Mouse (Mus musculus): ENCODE measurements around the gene Paox.
A peak's percentile ranks its signal among the peaks of the same experiment; 100 is the strongest.
"Not testable (repeated sequence)": the region's sequence is repeated elsewhere in the genome, so short reads cannot be mapped to it uniquely, and the experiment has no call there.

Paox gene

DNA sequence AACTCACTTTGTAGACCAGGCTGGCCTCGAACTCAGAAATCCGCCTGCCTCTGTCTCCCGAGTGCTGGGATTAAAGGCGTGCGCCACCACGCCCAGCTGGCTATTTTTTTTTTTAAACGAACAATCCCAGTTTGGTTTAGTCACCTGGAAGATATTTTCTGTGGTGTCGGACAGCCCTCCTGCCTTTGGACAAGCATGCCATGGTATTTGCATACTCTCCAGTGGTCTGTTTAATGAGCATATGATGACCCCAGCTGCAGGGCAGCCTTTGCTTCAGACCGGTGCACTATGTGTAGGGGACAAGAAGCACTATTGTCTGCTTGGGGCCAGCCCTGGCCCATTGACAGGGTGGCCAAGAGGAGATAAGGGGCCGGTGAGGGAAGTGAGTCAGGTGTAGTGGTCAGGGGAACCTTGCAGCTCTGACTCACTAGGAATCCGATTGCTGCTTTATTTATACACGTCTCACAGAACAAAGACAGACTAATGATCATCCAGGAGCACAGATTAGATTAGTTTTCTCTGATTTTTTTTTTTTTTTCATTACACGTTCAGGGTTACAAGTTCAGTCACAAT lies 5.8 kb downstream of the Paox start:
- DNase-seq, result no peak

DNA sequence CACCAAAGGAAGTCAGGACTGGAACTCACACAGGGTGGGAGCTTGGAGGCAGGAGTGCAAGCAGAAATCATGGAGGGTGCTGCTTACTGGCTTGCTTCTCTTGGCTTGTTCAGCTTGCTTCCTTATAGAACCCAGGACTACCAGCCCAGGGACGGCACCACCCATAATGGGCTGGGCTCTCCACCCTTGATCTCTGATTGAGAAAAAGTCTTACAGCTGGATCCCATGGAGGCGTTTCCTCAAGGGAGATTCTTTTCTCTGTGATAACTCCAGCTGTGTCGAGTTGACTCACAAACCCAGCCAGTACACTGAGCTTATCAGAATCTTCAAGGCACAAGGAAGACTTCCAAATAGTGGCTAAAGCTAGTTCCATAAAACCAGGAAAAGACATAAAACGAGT lies 7.2 kb downstream of the Paox start:
- DNase-seq, result no peak

DNA sequence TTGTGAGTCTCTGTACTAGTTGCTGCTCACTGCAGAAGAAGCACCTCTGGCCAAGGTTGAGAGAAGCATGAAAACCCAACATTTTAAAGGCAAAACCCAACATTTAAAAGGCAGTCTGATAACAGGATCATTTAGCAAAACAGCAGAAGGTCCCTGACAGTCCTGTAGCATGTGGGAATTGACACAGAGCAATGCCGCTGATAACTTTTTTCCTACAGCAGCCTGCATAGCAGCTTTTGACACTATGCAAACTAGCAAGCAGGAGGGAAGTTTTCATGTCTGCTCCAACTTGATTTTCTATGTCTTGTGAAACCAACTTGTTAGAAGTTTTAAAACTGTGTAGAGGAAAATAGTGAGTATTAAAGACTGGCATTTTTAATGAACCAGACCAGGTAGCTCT lies 8.8 kb downstream of the Paox start:
- DNase-seq, result no peak

DNA sequence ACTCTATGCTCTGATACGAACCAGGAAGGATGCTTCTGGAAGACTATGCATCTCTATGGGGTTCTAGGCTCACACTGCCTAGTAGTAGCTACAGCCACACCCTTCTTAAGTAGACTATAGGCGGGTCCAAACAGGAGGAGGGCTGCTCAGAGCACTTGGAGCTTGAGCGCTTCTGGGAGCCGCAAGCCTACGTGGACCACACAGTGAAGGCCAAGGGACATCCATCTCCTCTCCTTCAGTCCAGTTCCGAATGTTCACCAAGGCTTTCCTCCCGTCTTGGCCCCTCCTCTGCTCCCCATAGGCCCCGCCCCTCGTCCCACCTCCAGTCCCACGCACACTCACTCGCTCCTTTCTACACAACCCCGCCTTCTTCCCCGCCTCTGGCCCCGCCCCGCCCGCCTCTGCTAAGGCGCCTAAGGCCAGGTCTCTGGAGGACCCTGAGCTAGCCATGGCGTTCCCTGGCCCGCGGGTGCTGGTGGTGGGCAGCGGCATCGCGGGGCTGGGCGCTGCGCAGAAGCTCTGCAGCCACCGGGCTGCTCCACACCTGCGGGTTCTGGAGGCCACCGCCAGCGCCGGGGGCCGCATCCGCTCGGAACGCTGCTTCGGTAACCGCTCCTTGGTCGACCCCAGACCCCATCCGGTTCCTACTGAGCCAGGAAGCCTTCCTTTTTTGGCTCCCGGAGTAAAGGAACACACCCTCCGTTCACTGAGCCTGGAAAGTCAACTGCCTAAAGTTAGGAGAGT lies 9.9 kb downstream of the Paox start:
- DNase-seq, result peak; percentile 94

DNA sequence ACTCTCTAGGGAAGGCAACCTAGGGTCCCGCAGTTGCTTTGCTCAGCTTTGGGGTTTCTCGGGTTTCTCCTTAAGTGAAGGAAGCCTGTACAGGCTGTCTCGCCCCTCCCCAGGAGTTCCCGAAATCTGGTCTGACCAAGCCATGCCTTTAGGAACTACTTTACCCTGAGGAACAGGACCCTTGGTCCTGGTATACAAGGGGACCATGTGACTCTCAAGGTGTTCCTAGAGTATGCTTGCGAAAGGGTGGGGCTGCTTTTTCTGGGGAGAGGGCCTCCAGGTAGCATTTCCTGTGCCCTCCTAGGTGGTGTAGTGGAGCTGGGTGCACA lies 10.4 kb downstream of the Paox start:
- no peak for DNase-seq

DNA sequence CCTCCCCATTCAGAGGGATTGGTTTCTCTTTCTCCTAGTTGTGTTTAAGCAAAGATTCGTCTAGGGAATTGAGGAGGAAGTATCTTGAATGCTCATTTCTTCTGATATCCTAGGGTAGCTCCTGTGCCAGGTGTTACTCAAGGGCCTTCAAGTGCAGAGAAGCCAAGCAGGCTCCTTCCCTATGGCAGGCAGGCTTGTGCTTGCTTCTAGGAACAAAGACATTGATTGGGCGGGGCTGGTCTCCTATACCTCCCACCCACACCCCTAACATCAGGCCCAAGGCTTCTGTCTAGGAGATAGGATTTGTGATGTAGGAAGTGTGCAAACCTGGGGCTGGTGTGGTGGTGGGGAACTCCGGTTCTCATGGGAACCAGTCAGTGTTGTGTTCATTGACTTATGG lies 11.3 kb downstream of the Paox start:
- DNase-seq, result no peak

DNA sequence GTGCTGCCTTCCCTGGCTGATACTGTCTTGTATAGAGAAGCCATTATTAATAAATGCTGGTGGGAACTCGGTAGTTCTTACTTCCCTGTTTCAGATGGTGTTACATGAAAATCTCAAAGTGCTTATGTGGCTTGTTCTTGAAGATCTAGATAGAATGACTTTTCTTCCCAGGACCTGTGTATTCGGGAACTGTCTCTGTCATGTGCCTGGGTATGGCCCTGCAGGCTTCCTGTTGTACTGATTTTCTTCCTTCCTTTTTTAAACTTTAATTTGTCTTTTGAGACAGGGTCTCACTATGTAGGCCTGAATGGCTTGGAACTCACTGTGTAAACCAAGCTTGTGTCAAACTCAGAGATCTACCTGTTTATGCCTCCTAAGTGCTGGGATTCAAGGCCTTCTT lies 12.3 kb downstream of the Paox start:
- DNase-seq, result no peak

DNA sequence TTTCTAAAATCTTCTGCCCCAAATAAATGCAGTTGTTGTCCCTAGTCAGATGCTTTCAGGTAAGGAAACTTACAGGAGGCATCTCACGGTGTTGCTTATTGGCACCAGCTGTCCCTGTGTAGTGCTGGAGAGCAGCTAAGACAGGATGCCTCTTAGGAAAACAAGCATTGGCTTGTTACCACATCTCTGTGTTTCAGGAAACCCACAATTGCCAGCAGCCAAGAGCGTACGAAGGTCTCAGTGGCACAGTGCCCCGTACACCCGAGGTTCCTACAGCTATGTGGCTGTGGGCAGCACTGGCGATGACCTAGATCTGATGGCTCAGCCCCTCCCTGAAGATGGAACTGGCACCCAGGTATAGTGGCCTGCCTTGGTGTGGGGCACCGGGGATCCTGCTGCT lies 16.6 kb downstream of the Paox start:
- not testable (repeated sequence) for DNase-seq

DNA sequence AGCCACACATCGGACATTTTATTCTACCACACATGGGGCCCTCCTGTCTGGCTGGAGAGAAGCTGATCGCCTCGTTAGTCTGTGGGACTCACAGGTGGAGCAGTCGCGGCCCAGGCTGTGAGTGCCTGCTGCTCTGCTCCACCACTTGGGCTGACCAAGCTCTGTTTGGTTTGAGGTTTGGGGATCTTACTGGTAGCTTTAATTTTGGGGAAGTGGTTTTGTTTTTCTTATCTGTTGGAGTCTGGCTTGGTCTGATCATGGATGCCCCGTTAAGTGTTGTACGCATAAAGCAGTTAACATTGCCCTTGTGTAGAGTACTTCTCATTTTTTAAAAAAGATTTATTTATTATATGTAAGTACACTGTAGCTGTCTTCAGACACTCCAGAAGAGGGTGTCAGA lies 18.4 kb downstream of the Paox start:
- not testable (repeated sequence) for DNase-seq

DNA sequence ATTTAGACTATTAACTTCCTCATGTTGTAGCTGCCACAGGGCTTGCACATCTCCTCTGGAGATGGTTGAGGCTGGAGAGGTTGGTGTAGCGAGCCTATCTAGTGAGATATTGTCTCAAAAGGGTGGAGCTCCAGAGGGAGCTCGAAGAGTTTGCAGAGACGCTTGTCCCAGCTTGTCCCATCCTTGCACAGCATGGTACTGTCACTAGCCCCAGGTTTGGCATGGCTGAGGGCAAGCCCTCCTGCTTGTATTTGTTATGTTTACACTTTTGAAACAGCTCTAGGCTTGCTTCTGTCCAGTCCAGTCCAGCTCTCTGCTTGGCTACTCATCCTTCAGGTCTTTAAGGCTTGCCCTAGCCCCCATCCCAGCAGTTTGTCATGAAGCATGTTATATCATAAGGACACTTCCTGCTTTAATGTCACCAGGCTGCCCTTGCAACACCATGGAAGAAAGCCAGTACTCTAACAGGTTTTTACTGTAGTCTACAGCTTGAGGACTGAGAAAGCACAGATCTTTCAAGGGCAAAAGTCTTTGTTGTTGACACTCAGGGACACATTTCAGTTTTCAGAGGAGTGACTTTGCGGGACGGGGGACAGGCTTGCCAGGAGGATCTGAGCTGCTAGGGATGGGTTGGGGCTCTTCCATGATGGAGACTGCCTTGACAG lies 19.6 kb downstream of the Paox start:
- DNase-seq, result no peak

DNA sequence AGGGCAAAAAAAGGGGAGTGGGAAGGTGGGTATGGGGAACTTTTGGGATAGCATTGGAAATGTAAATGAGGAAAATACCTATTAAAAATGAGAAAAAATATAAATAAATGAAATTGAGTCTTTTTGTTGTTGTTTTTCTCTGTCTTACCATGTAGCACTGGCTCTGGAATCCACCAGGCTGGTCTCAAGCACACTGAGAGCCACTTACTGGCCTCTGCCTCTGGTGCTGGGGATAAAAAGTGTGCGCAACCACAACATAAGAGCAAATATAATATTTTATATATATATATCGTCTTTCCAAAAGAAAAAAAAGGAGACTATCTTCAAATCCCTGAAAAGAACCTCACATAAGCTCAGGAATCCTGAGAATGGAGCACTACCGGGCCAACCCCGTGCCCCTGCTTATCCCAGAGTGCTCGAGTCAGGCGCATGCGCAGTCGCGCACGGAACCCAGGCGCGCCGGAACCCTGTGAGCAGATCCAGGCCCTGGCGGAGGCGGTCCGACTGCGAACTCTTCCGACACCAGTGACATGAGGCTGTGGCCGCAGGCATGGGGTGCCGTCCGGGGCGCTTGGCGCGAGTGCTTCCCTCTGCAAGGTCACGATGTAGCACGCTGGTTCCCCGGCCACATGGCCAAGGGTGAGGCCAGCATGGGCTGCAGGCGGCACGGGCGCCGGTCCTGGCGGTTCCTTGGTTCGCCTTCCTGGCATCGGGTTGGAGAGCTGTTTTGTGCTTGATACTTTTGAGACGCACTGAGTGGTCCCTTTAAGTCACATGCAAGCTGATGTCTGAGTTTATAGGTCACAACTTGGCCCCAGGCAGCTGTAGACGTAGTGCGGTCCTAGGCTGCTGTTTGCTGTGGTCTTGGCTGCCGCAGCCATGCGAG lies 21.8 kb downstream of the Paox start, which contains the start of gene Mtg1:
TSS of gene Mtg1 (plus strand) at position 430 of the 886 bp plus-strand sequence.
- peak; percentile 95 for DNase-seq

DNA sequence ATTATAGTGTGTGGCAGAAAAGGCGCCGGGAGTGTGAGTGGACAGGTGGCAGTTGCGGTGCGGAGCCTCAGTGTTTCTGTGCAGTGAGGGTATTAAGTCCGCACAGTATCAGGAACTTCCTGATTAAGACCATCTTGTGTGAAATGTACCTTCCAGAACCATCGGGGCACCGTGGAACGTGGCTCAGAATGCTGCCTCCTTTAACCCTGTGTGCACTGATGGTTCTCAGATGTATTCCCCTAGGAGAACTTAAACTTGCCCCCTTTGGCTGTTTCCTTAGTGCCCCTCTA lies 22.4 kb downstream of the Paox start:
- no peak for DNase-seq

DNA sequence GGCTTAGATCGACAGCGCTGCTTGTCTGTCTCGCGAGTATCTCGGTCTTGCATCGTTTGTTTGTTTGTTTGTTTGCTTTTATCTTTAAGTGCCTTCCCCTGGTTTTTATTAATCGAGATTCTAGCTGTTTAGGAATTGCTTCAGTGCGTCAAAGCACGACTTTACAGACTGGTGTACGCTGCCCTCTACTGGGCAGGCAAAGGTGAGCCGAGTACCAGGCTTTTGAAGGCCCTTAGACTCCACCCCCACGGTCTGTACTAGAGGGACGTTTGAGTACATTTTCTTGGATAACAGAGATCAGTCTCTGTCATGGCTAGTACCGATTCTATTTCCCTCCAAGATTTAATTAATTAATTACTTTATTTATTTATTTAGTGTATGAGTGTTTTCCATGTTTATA lies 25.8 kb downstream of the Paox start:
- peak; percentile 77 for DNase-seq

DNA sequence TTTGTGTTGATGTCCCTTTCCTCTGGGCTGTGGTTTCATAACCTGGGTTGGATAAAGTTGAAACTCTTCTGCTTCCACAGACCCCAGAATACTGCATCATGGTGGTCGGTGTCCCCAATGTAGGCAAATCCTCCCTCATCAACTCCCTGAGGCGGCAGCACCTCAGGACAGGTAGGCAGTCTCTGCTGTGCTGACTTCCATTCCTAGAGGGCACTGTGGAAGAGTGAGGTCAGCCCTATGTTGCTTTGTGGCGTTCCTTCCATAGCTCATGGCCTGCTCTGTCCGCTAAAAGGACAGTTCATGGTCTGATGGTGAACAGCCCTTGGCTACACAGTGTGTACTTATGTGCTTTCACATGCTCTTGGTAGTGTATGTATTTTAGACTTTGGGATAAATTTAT lies 29.0 kb downstream of the Paox start:
- DNase-seq, result no peak

DNA sequence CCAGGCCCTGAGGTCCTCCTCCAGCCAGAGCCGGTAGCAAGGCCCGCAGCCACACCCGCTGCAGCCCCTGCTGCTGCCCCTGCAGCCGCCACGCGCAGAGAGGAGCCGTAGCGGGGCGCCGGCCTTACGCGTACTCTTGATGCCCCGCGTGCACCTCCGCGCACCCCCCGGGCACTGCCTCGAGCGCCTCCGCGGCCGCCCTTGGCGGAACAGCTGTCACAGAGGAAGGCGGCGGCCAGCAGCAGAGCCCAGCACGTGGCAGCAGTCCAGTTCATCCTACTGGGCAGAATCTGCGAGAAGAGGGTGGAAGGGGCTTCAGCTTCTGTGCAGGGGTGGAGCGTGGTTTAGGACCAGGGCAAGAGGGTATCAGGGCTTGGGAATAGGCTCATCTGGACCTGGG lies 37.8 kb downstream of the Paox start:
- no peak for DNase-seq

DNA sequence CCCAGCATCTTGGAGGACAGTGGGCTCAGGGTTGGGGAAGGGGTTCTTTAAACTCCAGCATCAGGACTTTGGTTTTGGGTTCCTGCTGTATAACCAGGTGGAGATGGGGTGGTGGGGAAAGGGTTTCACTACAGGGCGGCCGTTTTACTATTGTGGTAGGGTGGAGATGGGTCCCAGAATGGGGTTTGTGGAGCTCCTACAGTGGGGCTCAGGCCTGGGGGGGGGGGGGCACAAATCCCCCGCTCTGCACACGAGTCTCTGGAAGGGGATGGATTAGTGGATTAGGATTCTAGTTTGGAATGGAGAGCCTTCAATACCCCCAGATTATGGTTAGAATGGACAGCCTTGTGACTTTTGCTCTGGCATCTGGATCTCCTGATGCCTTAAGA lies 38.2 kb downstream of the Paox start:
- no peak for DNase-seq

DNA sequence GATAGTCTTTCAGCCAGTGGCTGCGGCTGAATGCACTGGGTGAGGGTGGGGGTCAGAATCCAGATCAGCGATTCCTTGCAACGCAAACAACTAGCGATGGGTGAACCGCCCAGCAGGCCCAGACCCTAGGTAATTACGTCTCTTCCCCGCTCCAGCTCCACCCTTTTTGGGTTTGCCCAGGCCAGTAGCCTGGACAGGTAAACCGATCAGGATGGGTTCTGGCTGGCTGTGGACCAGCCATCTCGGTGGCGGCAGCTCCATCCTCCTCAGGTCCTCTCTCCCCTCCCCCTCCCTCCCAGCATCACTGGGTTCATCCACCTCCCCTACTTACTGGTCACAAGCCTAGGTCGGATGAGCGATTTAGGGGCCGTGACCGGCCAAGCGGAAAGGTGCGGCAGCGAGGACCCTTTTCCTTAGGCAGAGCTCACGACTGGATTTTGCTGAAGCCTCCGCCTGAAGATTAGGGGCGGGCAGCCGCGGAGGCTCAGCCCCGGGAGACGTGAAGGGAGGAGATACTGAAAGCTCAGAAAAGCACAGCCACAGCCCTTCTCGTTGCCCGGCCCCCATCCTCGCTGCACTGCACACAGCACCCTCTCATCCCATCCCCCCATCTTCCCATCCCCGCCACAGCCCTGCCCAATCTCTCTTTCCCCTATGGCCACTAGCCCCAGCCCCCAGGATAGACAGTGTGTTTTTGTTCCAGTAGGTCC lies 38.8 kb downstream of the Paox start, which contains the start of gene Sprn:
TSS of gene Sprn (minus strand) at position 660 of the 710 bp plus-strand sequence.
- no peak for DNase-seq

DNA sequence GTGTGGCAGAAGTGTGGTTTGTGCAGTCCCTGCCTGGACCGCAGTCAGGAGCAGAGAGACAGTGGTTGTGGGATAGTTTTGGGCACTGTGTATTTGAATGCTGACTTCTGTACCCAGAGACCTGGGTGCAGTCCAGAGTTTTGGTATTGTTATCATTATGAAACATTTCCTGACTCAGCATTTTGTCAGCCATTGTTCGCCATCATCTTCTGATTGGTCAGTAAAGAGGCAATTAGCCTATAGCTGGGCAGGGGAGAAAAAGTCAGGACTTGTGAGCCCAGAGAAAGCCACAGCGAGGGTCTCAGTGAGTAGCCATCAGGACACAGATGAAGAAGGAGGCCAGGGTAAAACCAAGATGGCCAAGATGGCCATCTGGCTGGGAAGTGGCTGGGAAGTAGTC lies 44.8 kb downstream of the Paox start:
- DNase-seq, result no peak

DNA sequence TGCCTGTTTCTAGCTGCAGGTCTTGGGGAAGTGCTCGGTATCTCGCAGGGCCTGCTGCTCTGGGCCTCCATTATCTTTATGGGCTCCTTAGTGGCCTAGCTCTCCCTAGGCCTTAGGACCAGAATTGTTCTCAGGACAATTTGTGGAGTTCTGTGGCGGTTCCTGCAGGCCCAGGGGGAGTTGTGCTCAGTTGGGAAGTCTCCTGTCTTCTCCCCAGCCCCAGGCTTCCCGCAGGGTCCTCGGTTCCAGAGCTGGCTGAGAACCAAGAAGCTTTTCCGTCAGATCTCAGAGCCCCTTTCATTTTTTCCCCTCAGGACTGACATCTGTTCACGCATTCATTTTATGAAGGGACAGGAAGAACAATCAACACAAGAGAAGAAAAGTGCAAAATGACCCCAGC lies 49.1 kb downstream of the Paox start, which contains the start of gene Olfr522:
TSS of gene Olfr522 (minus strand) at position 101 of the 400 bp plus-strand sequence.
- no peak for DNase-seq

DNA sequence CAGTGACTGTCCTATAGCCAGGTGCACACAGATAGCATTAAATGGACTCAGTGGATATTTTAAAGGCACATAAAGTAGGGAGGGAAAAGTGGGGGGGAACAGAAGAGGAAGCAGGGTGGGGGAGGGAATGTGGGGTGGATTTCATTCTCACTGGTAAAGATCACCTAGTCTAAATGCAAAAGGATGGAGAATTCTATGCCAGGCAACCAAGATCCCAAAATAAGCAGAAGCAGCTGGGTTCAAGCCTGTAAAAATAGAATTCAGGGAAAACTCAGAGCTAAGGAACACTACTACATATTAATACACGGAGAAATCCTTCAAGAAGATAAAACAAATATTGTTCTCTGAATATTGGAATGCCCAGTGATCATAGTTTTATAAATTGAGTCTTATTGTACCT lies 52.4 kb downstream of the Paox start:
- no peak for DNase-seq

DNA sequence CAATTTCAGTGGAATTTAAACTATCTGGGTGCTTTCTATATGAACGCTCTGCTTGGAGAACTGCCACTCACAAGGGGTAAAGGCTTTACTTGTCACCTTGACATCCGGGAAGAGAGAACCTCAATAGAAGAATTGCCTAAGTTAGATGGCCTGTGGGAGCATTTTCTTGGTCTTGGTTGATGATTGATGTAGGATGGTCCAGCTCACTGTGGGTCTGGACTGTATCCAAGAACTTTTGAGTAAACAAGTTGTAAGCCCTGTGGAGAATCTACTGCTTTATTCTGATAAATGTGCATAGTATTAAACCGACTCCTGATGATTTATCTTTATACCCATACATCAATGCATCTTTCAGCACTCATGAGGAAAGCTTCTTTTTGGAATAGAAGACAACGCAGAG lies 53.8 kb downstream of the Paox start:
- DNase-seq, result no peak

DNA sequence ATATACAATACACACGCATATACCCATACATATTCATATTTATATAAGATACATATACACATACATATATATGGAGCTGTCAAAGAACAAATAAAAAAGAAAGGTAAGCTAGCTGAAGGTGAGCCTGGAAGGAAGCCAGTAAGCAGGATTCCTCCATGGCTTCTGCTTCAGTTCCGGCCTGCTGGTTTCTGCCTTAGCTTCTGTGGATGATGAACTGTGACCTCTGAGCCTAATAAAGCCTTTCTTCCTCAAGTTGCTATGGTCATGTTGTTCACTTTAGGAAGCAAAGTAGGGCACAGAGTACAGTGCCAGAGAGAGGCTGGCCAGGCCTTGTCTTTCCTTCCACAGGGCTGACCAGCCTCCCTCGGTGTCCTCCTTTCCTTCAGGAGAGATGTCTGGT lies 55.3 kb downstream of the Paox start:
- no peak for DNase-seq

DNA sequence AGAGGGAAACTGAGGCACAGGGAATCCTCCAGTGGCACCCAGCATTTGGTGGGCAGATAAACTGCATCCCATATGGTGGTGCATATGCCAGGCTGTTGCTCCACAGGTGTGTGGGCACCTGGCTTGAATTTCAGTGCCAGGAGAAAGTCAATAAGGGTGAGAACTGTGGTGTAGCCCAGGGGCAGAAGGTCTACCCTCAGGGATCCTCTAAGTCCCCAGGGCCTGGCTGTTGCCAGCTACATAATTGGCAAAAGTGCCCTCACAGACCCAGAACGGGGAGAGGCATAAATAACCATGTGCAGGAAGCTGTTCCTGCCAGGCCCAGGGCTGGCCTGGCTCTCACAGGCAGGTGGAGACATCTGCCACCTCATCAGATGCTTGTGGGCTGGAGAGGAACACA lies 57.3 kb downstream of the Paox start, which contains the start of gene Olfr523:
TSS of gene Olfr523 (plus strand) at position 282 of the 400 bp plus-strand sequence.
- DNase-seq, result no peak

Measured in thymus, postnatal 14 days (tissue).